Mouse (Mus musculus): Measurements from ENCODE around the gene 4930404N11Rik.
A peak's percentile ranks its signal among the peaks of the same experiment; 100 is the strongest.

Gene 4930404N11Rik

GRCm38 (mm10) chr10:81354738-81355477 lies 10.7 kb downstream of the 4930404N11Rik start:
- no peak for DNase-seq (ENCODE audit: low spot score)

GRCm38 (mm10) chr10:81351678-81352291 lies 13.8 kb downstream of the 4930404N11Rik start:
- DNase-seq (ENCODE audit: low spot score): no peak

- peak; percentile 96 for DNase-seq (ENCODE audit: low spot score)
Measured at GRCm38 (mm10) chr10:81350351-81351063, 15.1 kb downstream of the 4930404N11Rik start, which contains the start of gene Hmg20b. Gene Hmg20b (minus strand): TSS chr10:81350480.

DNA sequence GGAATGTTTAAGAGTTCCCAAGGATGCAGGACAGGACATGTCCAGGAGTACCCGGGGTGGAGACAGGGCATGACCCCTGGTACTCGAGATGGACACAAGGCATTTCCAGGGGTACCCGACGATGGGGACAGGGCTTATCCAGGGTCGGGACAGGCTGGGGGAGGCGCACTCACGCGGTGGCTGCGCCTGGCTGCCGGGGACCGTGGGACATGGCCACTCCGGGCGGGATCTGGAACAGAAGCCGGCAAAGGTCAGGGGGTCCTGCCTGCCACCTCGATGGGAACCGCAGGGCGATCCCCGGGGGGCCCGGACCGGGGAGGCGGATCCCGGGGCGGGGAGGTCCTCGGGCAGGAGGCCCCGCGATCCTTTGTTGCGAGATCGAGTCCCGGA lies 15.7 kb downstream of the 4930404N11Rik start:
- no peak for DNase-seq (ENCODE audit: low spot score)

- no peak for DNase-seq (ENCODE audit: low spot score)
Measured at GRCm38 (mm10) chr10:81349146-81349545, 16.5 kb downstream of the 4930404N11Rik start.

- no peak for DNase-seq (ENCODE audit: low spot score)
Measured at GRCm38 (mm10) chr10:81346453-81347067, 19.1 kb downstream of the 4930404N11Rik start.

GRCm38 (mm10) chr10:81345162-81345534 lies 20.5 kb downstream of the 4930404N11Rik start:
- DNase-seq (ENCODE audit: low spot score): no peak

DNA sequence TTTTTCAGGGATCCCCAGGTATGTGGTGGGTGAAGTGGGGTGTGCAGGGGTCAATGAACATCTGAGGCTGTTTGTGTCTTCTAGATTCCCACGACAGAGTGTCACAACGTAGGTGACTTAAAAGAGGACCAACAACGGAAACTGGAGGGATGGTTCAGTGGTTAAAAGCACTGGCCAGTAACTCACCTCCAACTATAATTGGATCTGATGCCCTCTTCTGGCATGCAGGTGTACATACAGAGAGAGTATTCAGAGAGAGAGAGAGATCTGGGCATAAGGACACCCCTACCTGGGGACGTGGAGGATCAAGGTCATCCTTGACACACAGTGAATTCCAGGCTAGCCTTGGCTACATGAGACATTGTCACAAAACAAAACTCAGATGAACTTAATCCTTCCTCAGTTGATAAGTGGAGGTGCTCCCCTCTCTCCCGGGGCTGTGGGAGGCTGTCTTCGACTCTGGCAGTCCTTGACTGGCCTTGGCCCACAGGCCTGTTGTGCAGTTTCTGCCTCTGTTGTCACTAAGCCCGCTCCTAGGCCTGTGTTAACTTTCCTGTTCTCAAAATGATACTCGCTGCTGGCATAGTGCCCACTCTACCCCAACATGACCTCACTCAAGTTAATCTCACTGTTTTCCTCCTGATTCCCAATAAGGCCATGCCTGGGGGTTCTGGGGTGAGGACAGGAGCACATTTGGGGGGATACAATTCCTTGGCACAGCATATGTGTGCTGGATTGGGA lies 21.0 kb downstream of the 4930404N11Rik start:
- DNase-seq (ENCODE audit: low spot score): no peak

GRCm38 (mm10) chr10:81342686-81343505 lies 22.7 kb downstream of the 4930404N11Rik start, which contains the start of gene Gipc3:
Gene Gipc3 (minus strand): TSS chr10:81343266.
- DNase-seq (ENCODE audit: low spot score): no peak

DNA sequence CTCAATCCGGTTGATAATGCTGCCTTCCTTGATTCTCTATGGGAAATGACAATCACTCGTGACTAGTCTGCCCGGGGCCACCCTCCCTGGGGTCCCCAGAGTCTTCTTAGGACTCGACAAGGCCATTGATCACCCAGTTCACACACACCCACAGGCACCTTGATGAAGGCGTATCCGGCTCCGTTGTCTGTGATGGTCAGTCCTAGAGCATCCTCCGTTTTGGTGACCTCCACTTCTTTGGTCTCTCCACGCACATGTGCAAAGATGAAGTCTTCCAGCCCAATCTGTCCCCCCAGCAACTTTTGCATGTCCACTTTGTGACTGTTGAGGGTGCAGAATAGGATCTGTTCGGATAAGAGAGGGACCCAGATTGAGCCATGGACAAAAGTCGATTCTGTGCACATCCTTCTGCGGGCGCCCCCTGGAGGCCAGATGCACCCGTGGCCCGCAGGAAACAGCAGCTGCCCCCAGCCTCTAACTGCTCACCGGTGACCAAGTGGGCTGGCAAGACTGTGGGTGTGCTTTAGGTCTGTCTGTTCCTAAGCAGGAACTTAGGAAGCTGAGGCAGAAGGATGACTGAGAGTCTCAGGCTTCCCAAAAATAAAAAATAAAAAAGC lies 24.2 kb downstream of the 4930404N11Rik start:
- no peak for DNase-seq (ENCODE audit: low spot score)

GRCm38 (mm10) chr10:81340551-81341332 lies 24.9 kb downstream of the 4930404N11Rik start:
- no peak for DNase-seq (ENCODE audit: low spot score)

DNA sequence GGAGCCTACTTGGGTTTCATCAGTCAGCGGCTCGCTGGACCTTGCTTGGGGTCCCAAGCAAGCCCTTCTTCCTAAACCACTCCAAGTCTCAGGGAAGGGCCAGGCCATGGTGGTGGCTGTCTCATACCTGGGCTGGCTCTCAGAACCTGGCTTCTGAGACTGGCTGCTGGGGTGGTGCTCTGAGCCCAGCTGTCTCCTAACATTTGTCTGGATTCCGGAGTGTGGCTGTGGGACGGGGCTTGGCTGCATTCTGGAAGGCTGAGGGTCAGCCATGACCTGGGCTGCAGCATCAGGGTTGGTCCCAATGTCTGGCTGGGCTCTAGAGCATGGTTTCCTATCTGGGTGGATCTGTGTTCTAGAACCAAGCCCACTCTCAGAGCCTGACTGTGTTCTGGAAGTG lies 29.1 kb downstream of the 4930404N11Rik start:
- DNase-seq (ENCODE audit: low spot score): no peak

DNA sequence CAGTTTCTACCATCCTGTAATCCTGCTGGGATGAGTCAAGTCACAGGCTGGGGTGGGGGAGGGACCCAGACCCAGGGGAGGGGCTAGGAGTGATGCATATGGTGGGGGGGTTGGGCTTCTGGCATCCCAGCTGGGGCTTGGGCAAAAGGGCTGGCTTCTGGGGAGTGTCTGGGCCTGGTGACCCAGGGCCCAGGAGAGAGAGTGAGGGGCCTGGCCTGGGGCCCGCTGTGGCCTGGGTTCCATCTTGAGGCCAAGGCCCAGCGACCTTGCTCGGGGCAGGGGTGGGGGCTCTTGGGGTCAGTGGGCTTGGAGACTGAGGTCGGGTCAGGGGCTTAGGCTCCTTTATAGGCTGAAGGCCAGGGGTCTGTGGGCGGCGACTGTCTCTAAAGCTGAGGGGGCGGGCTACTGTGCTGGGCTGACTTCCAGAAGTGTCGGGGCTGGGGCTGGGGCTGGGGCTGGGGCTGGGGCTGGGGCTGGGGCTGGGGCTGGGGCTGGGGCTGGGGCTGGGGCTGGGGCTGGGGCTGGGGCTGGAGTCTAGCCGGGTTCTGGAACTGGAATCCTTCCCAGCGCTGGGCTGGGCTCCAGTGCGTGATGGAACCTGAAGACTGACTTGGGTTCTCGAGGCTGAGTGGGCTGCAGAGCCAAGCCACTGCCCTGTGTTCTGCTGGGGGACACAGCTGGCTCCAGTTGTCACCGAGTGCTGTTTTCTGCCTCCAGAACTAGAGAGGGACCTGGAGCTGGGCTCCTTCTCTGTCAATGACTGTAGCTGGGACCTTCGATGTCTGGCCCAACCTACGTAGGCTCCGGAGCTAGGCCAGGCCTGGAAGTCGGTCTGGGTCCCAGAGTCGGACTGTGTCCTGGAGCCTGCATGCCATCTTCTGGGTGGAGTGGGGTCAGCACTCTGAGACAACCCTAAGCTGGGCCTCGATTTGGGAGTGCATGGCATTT lies 29.9 kb downstream of the 4930404N11Rik start:
- DNase-seq (ENCODE audit: low spot score): no peak

DNA sequence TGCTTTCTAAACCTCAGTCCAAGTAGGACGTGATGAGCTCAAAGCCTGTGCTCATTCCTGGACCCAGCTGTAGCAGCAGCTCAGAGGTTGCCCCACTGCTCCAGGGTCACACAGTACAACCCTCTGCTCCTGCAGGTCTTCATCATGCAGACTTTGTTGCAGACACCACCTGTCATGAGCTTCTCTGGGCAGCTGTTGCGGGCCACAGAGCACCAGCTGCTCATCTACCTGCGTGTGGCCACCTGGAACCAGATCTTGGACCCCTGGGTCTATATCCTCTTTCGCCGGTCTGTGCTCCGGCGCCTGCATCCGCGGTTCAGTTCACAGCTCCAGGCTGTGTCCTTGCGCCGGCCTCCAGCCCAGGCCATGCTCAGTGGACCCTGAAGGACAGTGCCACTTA lies 31.3 kb downstream of the 4930404N11Rik start:
- DNase-seq (ENCODE audit: low spot score): no peak

GRCm38 (mm10) chr10:81332277-81332676 lies 33.3 kb downstream of the 4930404N11Rik start:
- DNase-seq (ENCODE audit: low spot score): no peak

- DNase-seq (ENCODE audit: low spot score): no peak
Measured at GRCm38 (mm10) chr10:81330007-81330406, 35.6 kb downstream of the 4930404N11Rik start.

DNA sequence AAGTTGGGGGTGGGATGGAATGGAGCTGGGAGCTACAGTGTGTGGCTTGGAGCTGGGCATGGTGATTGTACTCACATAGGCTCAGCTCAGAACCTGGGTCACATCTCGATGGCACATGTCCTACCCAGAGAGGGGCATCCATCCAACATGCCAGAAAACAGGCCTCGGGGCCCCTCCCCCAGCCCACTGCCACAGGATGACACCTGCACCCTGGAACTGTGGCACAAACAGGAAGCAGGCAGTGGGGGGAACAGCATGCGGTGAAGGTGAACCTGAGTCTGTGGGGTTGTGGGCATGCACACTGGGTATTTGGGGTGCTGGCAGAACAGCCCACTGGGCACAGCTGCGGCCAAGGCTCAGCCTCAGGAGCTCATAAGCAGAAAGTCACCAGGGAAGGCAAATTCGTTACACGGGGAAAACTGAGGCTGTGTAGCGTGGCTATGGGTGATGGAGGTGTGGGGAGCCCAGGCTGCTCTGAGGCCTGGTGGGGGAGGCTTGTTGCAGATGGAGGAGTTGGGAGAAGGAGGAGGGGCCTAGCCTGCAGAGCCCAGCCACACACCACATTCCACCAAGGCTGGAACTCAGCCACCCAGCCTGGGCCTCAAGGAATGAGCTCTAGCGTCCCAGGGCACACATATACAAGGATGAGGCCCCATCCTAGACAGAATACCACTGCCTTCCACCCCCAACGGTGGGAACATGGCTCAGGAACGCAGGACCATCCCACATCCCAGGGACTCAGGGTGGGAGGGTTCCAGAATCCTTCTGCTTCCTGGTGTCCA lies 36.2 kb downstream of the 4930404N11Rik start:
- no peak for DNase-seq (ENCODE audit: low spot score)

DNA sequence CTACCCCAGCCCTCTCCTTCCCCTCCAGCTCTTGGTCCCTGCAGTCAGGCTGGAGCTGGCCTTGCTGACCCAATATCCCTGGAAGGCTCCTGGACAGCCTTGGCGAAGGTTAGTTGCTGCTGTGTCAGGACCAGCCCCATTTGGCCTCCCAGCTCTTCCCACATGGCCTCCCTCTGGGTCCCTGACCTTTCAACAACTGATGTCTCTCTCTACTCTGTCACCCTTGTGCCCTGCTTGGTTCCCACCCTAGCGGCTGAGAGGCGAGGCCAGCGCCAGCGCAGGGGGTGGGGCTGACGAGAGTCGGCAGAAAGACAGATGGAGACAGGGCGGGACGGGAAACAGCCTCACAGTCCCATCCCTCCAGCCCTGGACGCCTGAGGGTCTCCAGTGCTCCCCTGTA lies 37.2 kb downstream of the 4930404N11Rik start, which contains the start of gene Tbxa2r:
TSS of gene Tbxa2r (plus strand) at position 346 of the 400 bp plus-strand sequence.
- DNase-seq (ENCODE audit: low spot score): no peak
